Mouse (Mus musculus): Measurements from ENCODE around the gene Zscan5b. TPM values are rescaled to one million over a fixed set of nuclear protein-coding genes. Genes with fewer than 3 reads are reported as not detected.
"Not testable (repeated sequence)": the region's sequence is repeated elsewhere in the genome, so short reads cannot be mapped to it uniquely, and the experiment has no call there.

The Zscan5b gene
- polyA plus RNA-seq, 1 experiment: 2.5 TPM

GRCm38 (mm10) chr7:6244361-6245292 lies 22.5 kb downstream of the Zscan5b start:
- H3K27ac ChIP-seq (ENCODE audit: control insufficient read depth, insufficient read depth, low read depth, low read length): no peak overlapping the region
- no peaks in the 10 kb centered on the region for H3K4me1 ChIP-seq (ENCODE audit: control insufficient read depth, insufficient read depth, low read length)
- H3K36me3 ChIP-seq (ENCODE audit: control insufficient read depth, insufficient read depth, low read length): no peaks in the 10 kb centered on the region
- no peak overlapping the region for H3K4me3 ChIP-seq (ENCODE audit: control insufficient read depth, low read depth, low read length)
- no peaks in the 10 kb centered on the region for H3K27me3 ChIP-seq (ENCODE audit: control insufficient read depth, insufficient read depth, low read length)
- TF ChIP-seq POLR2A (IDR thresholded peaks at IDR 0.05; ENCODE audit: control insufficient read depth, low read depth, low read length): no peak
- TF ChIP-seq CTCF (IDR thresholded peaks at IDR 0.05; ENCODE audit: control insufficient read depth, insufficient read depth, insufficient replicate concordance, low read depth, low read length): no peak

- Histone ChIP-seq H3K36me3 (ENCODE audit: control insufficient read depth, insufficient read depth, low read length) (no peaks in the 10 kb centered on the region), H3K4me1 (ENCODE audit: control insufficient read depth, insufficient read depth, low read length) (no peaks in the 10 kb centered on the region), H3K4me3 (ENCODE audit: control insufficient read depth, low read depth, low read length) (no peak within 1 kb of the TSS), H3K27me3 (ENCODE audit: control insufficient read depth, insufficient read depth, low read length) (no peaks in the 10 kb centered on the region), H3K27ac (ENCODE audit: control insufficient read depth, insufficient read depth, low read depth, low read length) (no peak within 1 kb of the TSS)
- no peak for TF ChIP-seq POLR2A (IDR thresholded peaks at IDR 0.05; ENCODE audit: control insufficient read depth, low read depth, low read length)
- TF ChIP-seq CTCF (IDR thresholded peaks at IDR 0.05; ENCODE audit: control insufficient read depth, insufficient read depth, insufficient replicate concordance, low read depth, low read length): no peak
These were observed 30.3 kb downstream of the Zscan5b start, which contains the start of gene Epp13 for GRCm38 (mm10) chr7:6252410-6252809. Gene Epp13, plus strand, starts transcription at chr7:6252710.

GRCm38 (mm10) chr7:6254451-6254850 lies 32.4 kb downstream of the Zscan5b start:
- Histone ChIP-seq H3K4me3 (ENCODE audit: control insufficient read depth, low read depth, low read length) (no peak overlapping the region), H3K36me3 (ENCODE audit: control insufficient read depth, insufficient read depth, low read length) (no peaks in the 10 kb centered on the region), H3K27me3 (ENCODE audit: control insufficient read depth, insufficient read depth, low read length) (no peaks in the 10 kb centered on the region), H3K4me1 (ENCODE audit: control insufficient read depth, insufficient read depth, low read length) (no peaks in the 10 kb centered on the region), H3K27ac (ENCODE audit: control insufficient read depth, insufficient read depth, low read depth, low read length) (no peak overlapping the region)
- no peak for TF ChIP-seq POLR2A (IDR thresholded peaks at IDR 0.05; ENCODE audit: control insufficient read depth, low read depth, low read length)
- TF ChIP-seq CTCF (IDR thresholded peaks at IDR 0.05; ENCODE audit: control insufficient read depth, insufficient read depth, insufficient replicate concordance, low read depth, low read length): no peak

GRCm38 (mm10) chr7:6257386-6257785 lies 35.3 kb downstream of the Zscan5b start:
- TF ChIP-seq CTCF (IDR thresholded peaks at IDR 0.05; ENCODE audit: control insufficient read depth, insufficient read depth, insufficient replicate concordance, low read depth, low read length) (no peak), POLR2A (IDR thresholded peaks at IDR 0.05; ENCODE audit: control insufficient read depth, low read depth, low read length) (no peak)
- H3K4me3 ChIP-seq (ENCODE audit: control insufficient read depth, low read depth, low read length): no peak overlapping the region
- H3K36me3 ChIP-seq (ENCODE audit: control insufficient read depth, insufficient read depth, low read length): no peaks in the 10 kb centered on the region
- no peaks in the 10 kb centered on the region for H3K27me3 ChIP-seq (ENCODE audit: control insufficient read depth, insufficient read depth, low read length)
- no peaks in the 10 kb centered on the region for H3K4me1 ChIP-seq (ENCODE audit: control insufficient read depth, insufficient read depth, low read length)
- H3K27ac ChIP-seq (ENCODE audit: control insufficient read depth, insufficient read depth, low read depth, low read length): no peak overlapping the region

GRCm38 (mm10) chr7:6258232-6259220 lies 36.4 kb downstream of the Zscan5b start:
- no peak overlapping the region for H3K4me3 ChIP-seq (ENCODE audit: control insufficient read depth, low read depth, low read length)
- H3K27ac ChIP-seq (ENCODE audit: control insufficient read depth, insufficient read depth, low read depth, low read length): no peak overlapping the region
- no peaks in the 10 kb centered on the region for H3K36me3 ChIP-seq (ENCODE audit: control insufficient read depth, insufficient read depth, low read length)
- no peaks in the 10 kb centered on the region for H3K4me1 ChIP-seq (ENCODE audit: control insufficient read depth, insufficient read depth, low read length)
- H3K27me3 ChIP-seq (ENCODE audit: control insufficient read depth, insufficient read depth, low read length): no peaks in the 10 kb centered on the region
- TF ChIP-seq CTCF (IDR thresholded peaks at IDR 0.05; ENCODE audit: control insufficient read depth, insufficient read depth, insufficient replicate concordance, low read depth, low read length) (no peak), POLR2A (IDR thresholded peaks at IDR 0.05; ENCODE audit: control insufficient read depth, low read depth, low read length) (no peak)

GRCm38 (mm10) chr7:6260004-6260403 lies 37.9 kb downstream of the Zscan5b start:
- not testable (repeated sequence) for H3K36me3 ChIP-seq (ENCODE audit: control insufficient read depth, insufficient read depth, low read length); H3K27me3 ChIP-seq (ENCODE audit: control insufficient read depth, insufficient read depth, low read length); H3K4me1 ChIP-seq (ENCODE audit: control insufficient read depth, insufficient read depth, low read length); H3K4me3 ChIP-seq (ENCODE audit: control insufficient read depth, low read depth, low read length); H3K27ac ChIP-seq (ENCODE audit: control insufficient read depth, insufficient read depth, low read depth, low read length)

GRCm38 (mm10) chr7:6262120-6262519 lies 40.0 kb downstream of the Zscan5b start:
- TF ChIP-seq CTCF (IDR thresholded peaks at IDR 0.05; ENCODE audit: control insufficient read depth, insufficient read depth, insufficient replicate concordance, low read depth, low read length) (no peak), POLR2A (IDR thresholded peaks at IDR 0.05; ENCODE audit: control insufficient read depth, low read depth, low read length) (no peak)
- H3K36me3 ChIP-seq (ENCODE audit: control insufficient read depth, insufficient read depth, low read length): no peaks in the 10 kb centered on the region
- no peak overlapping the region for H3K27ac ChIP-seq (ENCODE audit: control insufficient read depth, insufficient read depth, low read depth, low read length)
- H3K4me1 ChIP-seq (ENCODE audit: control insufficient read depth, insufficient read depth, low read length): no peaks in the 10 kb centered on the region
- no peak overlapping the region for H3K4me3 ChIP-seq (ENCODE audit: control insufficient read depth, low read depth, low read length)
- H3K27me3 ChIP-seq (ENCODE audit: control insufficient read depth, insufficient read depth, low read length): no peaks in the 10 kb centered on the region

Measured in testis, adult 2 months (tissue).